Mouse (Mus musculus) small intestine, adult 2 months (tissue): ENCODE data around the gene Stpg2. TPM values are rescaled to one million over a fixed set of nuclear protein-coding genes. Genes with fewer than 3 reads are reported as not detected.

ENCODE experiments used
- H3K27ac ChIP-seq: fragments of 200-500 bp; 2 replicates; pipeline ENCODE4 v1.5.1; 2012; ENCODE audit warnings: low read depth, low read length, control low read depth, inconsistent platforms; ENCODE audit not compliant: insufficient read depth
- H3K27me3 ChIP-seq: fragments of 200-500 bp; 2 replicates; pipeline ENCODE4 v1.6.1; 2012; ENCODE audit warnings: mild to moderate bottlenecking, moderate library complexity, low read length, inconsistent platforms; ENCODE audit not compliant: control insufficient read depth, insufficient read depth
- H3K36me3 ChIP-seq: fragments of 200-500 bp; 2 replicates; pipeline ENCODE4 v1.6.1; 2012; ENCODE audit warnings: mild to moderate bottlenecking, low read length, control low read depth, inconsistent platforms; ENCODE audit not compliant: control insufficient read depth, insufficient read depth
- H3K4me1 ChIP-seq: fragments of 200-500 bp; 2 replicates; pipeline ENCODE4 v1.6.1; 2012; ENCODE audit warnings: low read length, inconsistent platforms, mixed read lengths; ENCODE audit not compliant: control insufficient read depth, insufficient read depth, insufficient read length
- H3K4me3 ChIP-seq: fragments of 200-500 bp; 2 replicates; pipeline ENCODE4 v1.5.1; 2012; ENCODE audit warnings: low read depth, mild to moderate bottlenecking, control low read depth, inconsistent platforms, low read length, moderate library complexity
- CTCF ChIP-seq: fragments of 200-500 bp; IDR thresholded peaks from 2 replicates; pipeline ENCODE4 v1.5.1; 2012; ENCODE audit warnings: low read depth, mild to moderate bottlenecking, control low read depth, inconsistent platforms, low read length, moderate library complexity, mixed read lengths; ENCODE audit not compliant: insufficient replicate concordance, insufficient read length; ENCODE audit errors: extremely low read depth
- POLR2A ChIP-seq: fragments of 200-500 bp; IDR thresholded peaks from 2 replicates; pipeline ENCODE4 v1.6.1; 2012; ENCODE audit warnings: low read depth, mild to moderate bottlenecking, control low read depth, inconsistent platforms, low read length, moderate library complexity
- WGBS: fragments of 180-500 bp; shearing (Covaris S2); methylation state at CpG from one replicate; pipeline ENCODE4 v1.1.7; 2018; 5-methylcytosine and 5-hydroxymethylcytosine counted together
- polyA plus RNA-seq: library from polyadenylated mRNA; depleted of rRNA; stranded (reverse); fragments of >200 nt; gene quantifications from 2 replicates; pipeline ENCODE4 v1.2.3, GENCODE M21; 2012

The Stpg2 gene
- polyA plus RNA-seq, 1 experiment: not detected

DNA sequence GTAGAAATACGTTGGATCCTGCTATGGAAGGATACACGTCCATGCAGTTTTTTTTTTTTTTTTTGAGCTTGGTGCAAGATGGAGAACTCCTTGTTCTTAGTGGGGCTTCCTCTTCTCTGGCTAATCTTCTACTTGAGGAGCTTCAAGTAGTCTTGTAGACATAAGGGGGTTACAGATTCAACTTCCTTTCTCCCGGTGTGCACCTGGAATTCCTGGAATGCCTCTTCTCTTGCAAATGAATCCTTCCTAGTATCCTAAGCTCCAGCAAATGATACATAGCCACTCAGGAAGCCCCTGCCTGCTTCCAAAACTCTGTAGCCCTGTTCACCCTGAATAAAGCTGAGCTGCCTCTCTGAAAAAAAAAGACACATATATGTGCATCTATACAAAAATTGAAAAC is 409.1 kb downstream of the Stpg2 start:
- Histone ChIP-seq H3K4me3 (no peak overlapping the region), H3K36me3 (no peaks in the 10 kb centered on the region), H3K27me3 (no peaks in the 10 kb centered on the region), H3K4me1 (no peaks in the 10 kb centered on the region), H3K27ac (no peak overlapping the region)
- TF ChIP-seq CTCF: no peak
- TF ChIP-seq POLR2A: no peak
- 48% methylated on average over 3 of the region's 3 CpGs for WGBS

DNA sequence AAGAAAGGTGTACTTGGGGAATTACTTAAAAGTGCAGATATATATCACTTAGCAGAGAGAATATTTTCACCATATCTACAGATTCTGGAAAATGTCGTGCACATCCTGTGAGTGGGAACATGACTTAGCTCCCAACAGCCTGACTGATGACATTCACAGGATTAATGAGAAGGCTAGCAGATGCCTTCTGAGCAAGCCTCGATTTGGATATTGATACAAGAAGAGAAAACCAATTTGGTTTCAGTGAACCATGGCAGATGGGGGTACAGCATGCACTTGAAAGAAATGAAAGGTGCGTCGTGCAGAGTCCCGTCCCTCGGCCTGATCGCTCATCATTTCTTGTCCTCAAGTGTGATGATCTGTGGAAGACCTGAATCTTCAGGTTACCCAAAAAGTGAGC is 410.3 kb downstream of the Stpg2 start:
- Histone ChIP-seq H3K27ac (no peak overlapping the region), H3K36me3 (no peaks in the 10 kb centered on the region), H3K4me1 (no peaks in the 10 kb centered on the region), H3K27me3 (no peaks in the 10 kb centered on the region), H3K4me3 (no peak overlapping the region)
- WGBS: 89% methylated on average over 7 of the region's 7 CpGs
- TF ChIP-seq POLR2A (no peak), CTCF (no peak)

DNA sequence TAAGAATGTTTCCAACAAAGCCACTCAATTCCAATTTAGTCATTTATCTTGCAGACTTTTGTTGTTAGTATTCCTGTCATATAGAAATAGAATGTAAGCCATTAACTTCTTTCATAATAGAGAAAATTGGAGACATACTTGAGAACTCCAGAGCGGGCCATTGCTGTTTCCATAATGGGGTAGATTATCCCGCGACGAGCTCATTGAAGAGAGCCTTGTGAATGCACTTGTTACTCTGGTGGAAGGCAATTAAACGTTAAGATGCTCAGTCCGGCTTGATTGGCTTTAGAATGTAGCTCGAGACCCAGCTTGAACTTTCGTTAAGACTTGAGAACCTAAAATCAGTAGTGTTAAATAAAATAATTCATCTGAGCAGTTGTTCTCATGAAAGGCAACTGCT is 432.4 kb downstream of the Stpg2 start:
- TF ChIP-seq CTCF: no peak
- no peak for TF ChIP-seq POLR2A
- Histone ChIP-seq H3K27ac (no peak overlapping the region), H3K36me3 (no peaks in the 10 kb centered on the region), H3K4me1 (no peaks in the 10 kb centered on the region), H3K4me3 (no peak overlapping the region), H3K27me3 (no peaks in the 10 kb centered on the region)
- 73% methylated on average over 8 of the region's 8 CpGs for WGBS

DNA sequence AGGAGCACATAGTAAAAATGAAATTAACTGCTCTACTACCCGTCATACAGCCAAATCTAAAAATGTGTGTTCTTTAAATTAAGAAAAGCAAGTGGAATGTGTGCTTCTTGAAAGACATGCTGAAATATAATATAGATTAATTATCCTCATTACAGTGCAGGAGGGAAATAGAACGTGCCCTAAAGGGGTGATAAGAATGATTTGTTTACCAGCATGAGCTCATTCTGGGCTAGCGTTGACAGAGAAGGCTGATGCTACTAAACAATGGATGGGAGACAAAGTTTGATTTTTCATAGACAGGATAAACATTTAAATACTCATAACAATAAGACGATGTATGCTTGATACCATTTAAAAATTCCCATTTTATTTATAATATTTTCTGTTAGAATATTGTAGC is 446.0 kb downstream of the Stpg2 start:
- no peaks in the 10 kb centered on the region for H3K27me3 ChIP-seq
- no peak overlapping the region for H3K27ac ChIP-seq
- TF ChIP-seq CTCF (no peak), POLR2A (no peak)
- no peaks in the 10 kb centered on the region for H3K4me1 ChIP-seq
- no peaks in the 10 kb centered on the region for H3K36me3 ChIP-seq
- 62% methylated on average over 4 of the region's 4 CpGs for WGBS
- no peak overlapping the region for H3K4me3 ChIP-seq

DNA sequence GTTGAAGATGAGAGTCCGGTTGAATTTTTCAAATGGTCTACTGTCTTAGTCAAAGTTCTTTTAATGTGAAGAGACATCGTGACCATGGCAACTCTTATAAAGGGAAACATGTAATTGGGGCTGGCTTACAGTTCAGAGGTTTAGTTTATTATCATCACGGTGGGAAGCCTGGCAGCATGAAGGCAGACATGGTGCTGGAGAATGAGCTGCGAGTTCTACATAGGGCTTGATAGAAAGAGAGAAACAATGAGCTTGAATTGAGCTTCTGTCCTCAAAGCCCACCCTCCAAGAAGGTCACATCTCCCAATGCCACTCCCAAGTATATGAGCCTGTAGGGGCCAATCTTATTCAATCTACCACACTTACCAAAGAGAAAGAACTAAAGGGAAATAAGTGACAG is 453.9 kb downstream of the Stpg2 start:
- 71% methylated on average over 4 of the region's 4 CpGs for WGBS
- H3K27me3 ChIP-seq: no peaks in the 10 kb centered on the region
- no peaks in the 10 kb centered on the region for H3K36me3 ChIP-seq
- no peak overlapping the region for H3K4me3 ChIP-seq
- TF ChIP-seq CTCF (no peak), POLR2A (no peak)
- no peaks in the 10 kb centered on the region for H3K4me1 ChIP-seq
- H3K27ac ChIP-seq: no peak overlapping the region

DNA sequence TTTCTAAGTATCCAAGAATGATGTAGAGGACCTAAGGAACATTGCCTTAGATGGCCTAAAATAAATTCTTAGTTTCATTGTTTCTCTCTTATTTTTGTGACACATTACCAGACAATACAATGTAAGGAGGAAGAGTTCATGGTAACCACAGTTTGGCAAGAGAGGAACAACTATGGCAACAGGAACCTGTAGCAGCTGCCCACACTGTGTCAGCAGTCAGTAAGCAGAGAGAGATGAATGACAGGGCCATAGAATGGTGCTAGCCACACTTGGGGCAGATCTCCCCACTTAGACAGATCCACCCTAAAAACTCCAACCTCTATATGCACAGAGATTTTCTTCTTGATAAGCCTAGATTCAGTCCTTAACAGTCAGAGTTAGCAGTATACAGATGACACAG is 456.7 kb downstream of the Stpg2 start:
- Histone ChIP-seq H3K4me3 (no peak overlapping the region), H3K4me1 (no peaks in the 10 kb centered on the region), H3K27me3 (no peaks in the 10 kb centered on the region), H3K36me3 (no peaks in the 10 kb centered on the region), H3K27ac (no peak overlapping the region)
- TF ChIP-seq POLR2A (no peak), CTCF (no peak)

DNA sequence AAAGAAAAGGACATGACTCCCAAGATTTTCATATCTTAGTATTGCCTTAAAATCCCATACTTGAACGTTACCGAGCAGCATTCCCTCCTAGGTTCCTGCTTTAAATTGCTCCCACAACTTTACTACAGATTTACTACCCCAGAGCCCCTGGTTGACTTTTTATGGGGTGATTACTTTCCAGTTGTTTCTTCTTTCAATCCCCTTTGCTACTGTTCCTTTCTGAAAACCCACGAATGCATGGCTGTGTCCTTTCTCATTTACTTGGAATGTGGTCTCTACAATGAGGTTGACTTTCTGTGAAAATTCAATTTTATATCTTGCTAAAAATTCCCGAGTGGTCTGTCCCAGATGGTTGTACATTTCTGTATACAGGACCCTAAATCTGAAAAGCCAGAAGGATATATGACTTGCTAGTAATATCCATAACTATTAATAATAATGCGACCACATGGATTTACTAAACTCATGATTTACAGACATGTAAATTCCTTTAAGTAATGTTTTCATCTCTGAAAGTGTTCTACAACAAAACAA is 458.3 kb downstream of the Stpg2 start:
- TF ChIP-seq POLR2A (no peak), CTCF (no peak)
- Histone ChIP-seq H3K36me3 (no peaks in the 10 kb centered on the region), H3K27ac (no peak overlapping the region), H3K4me1 (no peaks in the 10 kb centered on the region), H3K27me3 (no peaks in the 10 kb centered on the region), H3K4me3 (no peak overlapping the region)
- WGBS: 76% methylated on average over 5 of the region's 5 CpGs

DNA sequence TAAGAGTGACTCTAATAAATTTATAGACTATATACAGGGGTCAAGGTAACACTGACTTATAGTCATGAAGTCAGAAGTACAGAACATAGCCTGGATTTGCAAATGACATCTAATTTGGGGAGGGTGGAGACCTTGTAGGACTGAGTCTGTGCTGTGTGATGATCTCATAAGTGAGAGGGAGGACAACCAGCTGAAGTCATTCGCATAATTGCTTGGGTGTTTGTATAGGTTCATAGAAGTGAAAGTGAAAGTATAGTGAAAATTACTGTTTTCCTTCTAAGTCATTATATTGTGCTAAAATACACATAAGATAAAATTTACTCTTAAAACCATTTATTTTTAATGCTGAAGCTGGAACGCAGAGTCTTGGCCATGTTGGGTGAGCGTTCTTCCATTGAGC is 459.6 kb downstream of the Stpg2 start:
- Histone ChIP-seq H3K27me3 (no peaks in the 10 kb centered on the region), H3K27ac (no peak overlapping the region), H3K36me3 (no peaks in the 10 kb centered on the region), H3K4me1 (no peaks in the 10 kb centered on the region), H3K4me3 (no peak overlapping the region)
- no peak for TF ChIP-seq CTCF
- TF ChIP-seq POLR2A: no peak
- WGBS: 77% methylated on average over 3 of the region's 3 CpGs
